Mouse (Mus musculus): ENCODE results near the gene Gata1. TPM values are rescaled to one million over a fixed set of nuclear protein-coding genes. Genes with fewer than 3 reads are reported as not detected.
"Not testable (repeated sequence)": the region's sequence is repeated elsewhere in the genome, so short reads cannot be mapped to it uniquely, and the experiment has no call there.

Gene Gata1
- not detected for total RNA-seq (2021)

- DNase-seq (ENCODE audit: extremely low spot score in 1 of 2, low spot score in 2 of 2): no peak
- intact Hi-C loops (cut with DNase I): no loop called here
These were observed at the start of gene Gata1 for GRCm38 (mm10) chrX:7977892-7978291. Gene Gata1, minus strand, starts transcription at chrX:7978071.

- intact Hi-C loops (cut with DNase I): no loop called here
- DNase-seq (ENCODE audit: extremely low spot score in 1 of 2, low spot score in 2 of 2): no peak
These were observed 48.9 kb upstream of the Gata1 start for GRCm38 (mm10) chrX:8026811-8027210.

GRCm38 (mm10) chrX:8024795-8025194 lies 46.9 kb upstream of the Gata1 start:
- no peak for DNase-seq (ENCODE audit: extremely low spot score in 1 of 2, low spot score in 2 of 2)
- intact Hi-C loops (cut with DNase I): no loop called here

- intact Hi-C loops (cut with DNase I): no loop called here
- no peak for DNase-seq (ENCODE audit: extremely low spot score in 1 of 2, low spot score in 2 of 2)
These were observed 42.4 kb upstream of the Gata1 start for GRCm38 (mm10) chrX:8020111-8020778.

- intact Hi-C loops (cut with DNase I): loop anchor here (5.0 kb wide), 1 partner anchor 101 kb away; the partner anchor contains the start of gene Pcsk1n
- DNase-seq (ENCODE audit: extremely low spot score in 1 of 2, low spot score in 2 of 2): no peak
These were observed 40.4 kb upstream of the Gata1 start, which contains the start of gene Glod5 for GRCm38 (mm10) chrX:8018286-8018685. Gene Glod5, minus strand, starts transcription at chrX:8018492.

GRCm38 (mm10) chrX:8017142-8017541 lies 39.3 kb upstream of the Gata1 start:
- intact Hi-C loops (cut with DNase I): loop anchor here (5.0 kb wide), 1 partner anchor 100 kb away; the partner anchor contains the start of gene Pcsk1n
- no peak for DNase-seq (ENCODE audit: extremely low spot score in 1 of 2, low spot score in 2 of 2)

- intact Hi-C loops (cut with DNase I): loop anchor here (5.0 kb wide), 1 partner anchor 98 kb away; the partner anchor contains the start of gene Pcsk1n
- not testable (repeated sequence) for DNase-seq (ENCODE audit: extremely low spot score in 1 of 2, low spot score in 2 of 2)
These were observed 37.8 kb upstream of the Gata1 start for GRCm38 (mm10) chrX:8015675-8016074.

- DNase-seq (ENCODE audit: extremely low spot score in 1 of 2, low spot score in 2 of 2): no peak
- intact Hi-C loops (cut with DNase I): no loop called here
These were observed 35.9 kb upstream of the Gata1 start for GRCm38 (mm10) chrX:8013569-8014314.

- intact Hi-C loops (cut with DNase I): no loop called here
- DNase-seq (ENCODE audit: extremely low spot score in 1 of 2, low spot score in 2 of 2): no peak
These were observed 35.3 kb upstream of the Gata1 start for GRCm38 (mm10) chrX:8013157-8013556.

GRCm38 (mm10) chrX:8009356-8009755 lies 31.5 kb upstream of the Gata1 start:
- DNase-seq (ENCODE audit: extremely low spot score in 1 of 2, low spot score in 2 of 2); intact Hi-C loops (cut with DNase I): not testable (repeated sequence)

- intact Hi-C loops (cut with DNase I): no loop called here
- DNase-seq (ENCODE audit: extremely low spot score in 1 of 2, low spot score in 2 of 2): no peak
These were observed 30.7 kb upstream of the Gata1 start for GRCm38 (mm10) chrX:8008543-8008942.

- no peak for DNase-seq (ENCODE audit: extremely low spot score in 1 of 2, low spot score in 2 of 2)
- intact Hi-C loops (cut with DNase I): no loop called here
These were observed 25.1 kb upstream of the Gata1 start for GRCm38 (mm10) chrX:8002971-8003370.

GRCm38 (mm10) chrX:8002001-8002400 lies 24.1 kb upstream of the Gata1 start:
- intact Hi-C loops (cut with DNase I): no loop called here
- DNase-seq (ENCODE audit: extremely low spot score in 1 of 2, low spot score in 2 of 2): no peak

- intact Hi-C loops (cut with DNase I): no loop called here
- no peak for DNase-seq (ENCODE audit: extremely low spot score in 1 of 2, low spot score in 2 of 2)
These were observed 22.8 kb upstream of the Gata1 start for GRCm38 (mm10) chrX:8000546-8001192.

GRCm38 (mm10) chrX:7993068-7993735 lies 15.3 kb upstream of the Gata1 start:
- intact Hi-C loops (cut with DNase I): no loop called here
- no peak for DNase-seq (ENCODE audit: extremely low spot score in 1 of 2, low spot score in 2 of 2)

- intact Hi-C loops (cut with DNase I): no loop called here
- no peak for DNase-seq (ENCODE audit: extremely low spot score in 1 of 2, low spot score in 2 of 2)
These were observed 14.7 kb upstream of the Gata1 start for GRCm38 (mm10) chrX:7992379-7993067.

GRCm38 (mm10) chrX:7981368-7981767 lies 3.5 kb upstream of the Gata1 start:
- intact Hi-C loops (cut with DNase I): no loop called here
- no peak for DNase-seq (ENCODE audit: extremely low spot score in 1 of 2, low spot score in 2 of 2)

GRCm38 (mm10) chrX:7971292-7971691 lies 6.6 kb downstream of the Gata1 start:
- DNase-seq (ENCODE audit: extremely low spot score in 1 of 2, low spot score in 2 of 2): no peak
- intact Hi-C loops (cut with DNase I): no loop called here

GRCm38 (mm10) chrX:7968899-7969298 lies 9.0 kb downstream of the Gata1 start:
- intact Hi-C loops (cut with DNase I): no loop called here
- DNase-seq (ENCODE audit: extremely low spot score in 1 of 2, low spot score in 2 of 2): no peak
